Mouse (Mus musculus) heart, embryonic 15.5 days (tissue): ENCODE measurements at regions not wholly inside any gene's neighbourhood (a gene's known extent, or its start where the extent isn't known, plus 50 kb on each side); places are given as distances from the start of the nearest gene placed in this dataset.

Experiments used
- ATAC-seq: fragments of 200-750 bp; cut with Nextera tagmentation; replicated peaks from 2 replicates; pipeline ENCODE4 v1.8.0; 2017; ENCODE audit warnings: low read depth, moderate TSS enrichment; ENCODE audit not compliant: insufficient number of reproducible peaks, insufficient read depth, low FRiP score
- H3K27ac ChIP-seq: fragments of 300-500 bp; sonication (generic); 2 replicates; pipeline ENCODE4 v1.5.1; 2015; ENCODE audit warnings: mild to moderate bottlenecking, inconsistent platforms
- H3K27me3 ChIP-seq: fragments of 300-500 bp; sonication (generic); 2 replicates; pipeline ENCODE4 v1.6.1; 2015; ENCODE audit warnings: inconsistent platforms
- H3K36me3 ChIP-seq: fragments of 300-500 bp; sonication (generic); 2 replicates; pipeline ENCODE4 v1.6.1; 2015; ENCODE audit warnings: mild to moderate bottlenecking, inconsistent platforms
- H3K4me1 ChIP-seq: fragments of 300-500 bp; sonication (generic); replicated peaks from 2 replicates; pipeline ENCODE4 v1.6.1; 2015; ENCODE audit warnings: inconsistent platforms
- H3K4me2 ChIP-seq: fragments of 300-500 bp; sonication (generic); 2 replicates; pipeline ENCODE4 v1.6.1; 2015; ENCODE audit warnings: inconsistent platforms, mild to moderate bottlenecking, moderate library complexity
- H3K4me3 ChIP-seq: fragments of 300-500 bp; sonication (generic); 2 replicates; pipeline ENCODE4 v1.5.1; 2015; ENCODE audit warnings: mild to moderate bottlenecking, inconsistent platforms
- H3K9ac ChIP-seq: fragments of 300-500 bp; sonication (generic); 2 replicates; pipeline ENCODE4 v1.6.1; 2015; ENCODE audit warnings: mild to moderate bottlenecking, inconsistent platforms
- H3K9me3 ChIP-seq: fragments of 300-500 bp; sonication (generic); replicated peaks from 2 replicates; pipeline ENCODE4 v1.6.1; 2016; ENCODE audit warnings: inconsistent platforms
- WGBS: fragments of 180-500 bp; shearing (Covaris S2); methylation state at CpG from one replicate; pipeline ENCODE4 v1.1.7; 2015; ENCODE audit warnings: mixed read lengths; 5-methylcytosine and 5-hydroxymethylcytosine counted together

- Histone ChIP-seq H3K9ac (no peak overlapping the region), H3K9me3 (no peaks in the 10 kb centered on the region), H3K4me2 (no peak overlapping the region), H3K27ac (no peak overlapping the region), H3K36me3 (no peaks in the 10 kb centered on the region), H3K27me3 (no peaks in the 10 kb centered on the region), H3K4me3 (no peak overlapping the region), H3K4me1 (peaks cover 13% of the 10 kb centered on the region)
- 68% methylated on average over 2 of the region's 2 CpGs for WGBS
- ATAC-seq, result no peak
Observed at GRCm38 (mm10) chr13:92931696-92932095, 87.1 kb downstream of the Mtx3 start.

DNA sequence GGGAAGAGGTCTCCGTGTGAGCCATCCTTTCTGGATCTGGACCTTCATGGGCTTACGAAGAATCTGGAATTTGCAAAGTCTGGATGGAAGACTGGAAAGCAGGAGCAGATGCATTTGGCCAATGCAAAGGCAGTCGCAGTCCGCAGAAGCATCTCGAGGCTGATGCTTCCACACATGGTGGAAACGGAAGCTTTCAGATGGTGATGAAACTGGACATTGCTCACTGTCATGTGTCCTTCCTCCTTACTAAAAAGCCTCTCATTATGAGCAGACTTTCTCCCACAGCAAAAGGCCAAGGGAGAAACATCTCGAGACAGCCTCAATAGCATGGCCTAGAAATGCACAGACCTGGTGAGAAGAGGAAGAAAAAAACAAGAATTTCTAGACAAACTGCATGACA is 94.5 kb downstream of the Mtx3 start:
- Histone ChIP-seq H3K4me2 (no peak overlapping the region), H3K4me1 (no peaks in the 10 kb centered on the region), H3K9me3 (no peaks in the 10 kb centered on the region), H3K9ac (no peak overlapping the region), H3K27me3 (no peaks in the 10 kb centered on the region), H3K4me3 (no peak overlapping the region), H3K36me3 (no peaks in the 10 kb centered on the region), H3K27ac (no peak overlapping the region)
- WGBS, result 92% methylated on average over 7 of the region's 7 CpGs
- no peak for ATAC-seq

- Histone ChIP-seq H3K4me1 (no peaks in the 10 kb centered on the region), H3K36me3 (no peaks in the 10 kb centered on the region), H3K4me2 (no peak overlapping the region), H3K9ac (no peak overlapping the region), H3K27ac (no peak overlapping the region), H3K4me3 (no peak overlapping the region), H3K27me3 (no peaks in the 10 kb centered on the region), H3K9me3 (no peaks in the 10 kb centered on the region)
- 78% methylated on average over 6 of the region's 6 CpGs for WGBS
- ATAC-seq, result no peak
Observed at GRCm38 (mm10) chr13:92940610-92941009, 96.0 kb downstream of the Mtx3 start.

- no peak for ATAC-seq
- no peak overlapping the region for H3K9ac ChIP-seq
- no peaks in the 10 kb centered on the region for H3K36me3 ChIP-seq
- no peak overlapping the region for H3K27ac ChIP-seq
- no peak overlapping the region for H3K4me3 ChIP-seq
- no peaks in the 10 kb centered on the region for H3K9me3 ChIP-seq
- 75% methylated on average over 2 of the region's 2 CpGs for WGBS
- no peaks in the 10 kb centered on the region for H3K27me3 ChIP-seq
- no peak overlapping the region for H3K4me2 ChIP-seq
- no peaks in the 10 kb centered on the region for H3K4me1 ChIP-seq
Observed at GRCm38 (mm10) chr13:92948560-92948959, 104.0 kb downstream of the Mtx3 start.

DNA sequence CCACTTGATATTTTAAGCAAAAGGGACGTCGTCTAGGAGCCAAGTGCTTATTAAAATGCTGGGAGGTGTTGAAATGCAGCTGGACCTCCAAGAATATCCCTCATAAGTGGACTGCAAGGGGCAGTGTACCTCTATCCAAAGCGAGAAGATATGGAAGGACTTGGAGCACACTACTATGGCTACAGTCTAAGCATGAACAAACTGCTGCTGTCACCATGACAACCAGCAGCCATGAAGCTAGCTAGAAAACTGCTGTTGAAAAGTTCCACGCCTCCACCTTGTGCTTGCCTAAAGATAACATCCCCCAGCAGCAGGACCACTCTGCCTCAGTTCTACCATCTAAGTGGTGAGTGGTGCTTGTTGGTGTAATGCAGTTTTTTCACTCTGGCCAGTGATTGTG is 115.5 kb downstream of the Mtx3 start:
- Histone ChIP-seq H3K4me2 (0 out of 2 replicates have a peak overlapping the region, but pooled peaks have one; percentile 13), H3K9me3 (no peaks in the 10 kb centered on the region), H3K4me3 (no peak overlapping the region), H3K36me3 (no peaks in the 10 kb centered on the region), H3K27me3 (no peaks in the 10 kb centered on the region), H3K9ac (no peak overlapping the region), H3K4me1 (peaks cover 13% of the 10 kb centered on the region), H3K27ac (0 out of 2 replicates have a peak overlapping the region, but pooled peaks have one; percentile 21)
- 20% methylated on average over 4 of the region's 4 CpGs for WGBS
- ATAC-seq, result peak; percentile 72

- Histone ChIP-seq H3K36me3 (no peaks in the 10 kb centered on the region), H3K27ac (no peak overlapping the region), H3K9me3 (no peaks in the 10 kb centered on the region), H3K27me3 (no peaks in the 10 kb centered on the region), H3K9ac (no peak overlapping the region), H3K4me2 (no peak overlapping the region), H3K4me1 (peaks cover 13% of the 10 kb centered on the region), H3K4me3 (no peak overlapping the region)
- 86% methylated on average over 5 of the region's 5 CpGs for WGBS
- no peak for ATAC-seq
Observed at GRCm38 (mm10) chr13:92962625-92963024, 118.1 kb downstream of the Mtx3 start.

DNA sequence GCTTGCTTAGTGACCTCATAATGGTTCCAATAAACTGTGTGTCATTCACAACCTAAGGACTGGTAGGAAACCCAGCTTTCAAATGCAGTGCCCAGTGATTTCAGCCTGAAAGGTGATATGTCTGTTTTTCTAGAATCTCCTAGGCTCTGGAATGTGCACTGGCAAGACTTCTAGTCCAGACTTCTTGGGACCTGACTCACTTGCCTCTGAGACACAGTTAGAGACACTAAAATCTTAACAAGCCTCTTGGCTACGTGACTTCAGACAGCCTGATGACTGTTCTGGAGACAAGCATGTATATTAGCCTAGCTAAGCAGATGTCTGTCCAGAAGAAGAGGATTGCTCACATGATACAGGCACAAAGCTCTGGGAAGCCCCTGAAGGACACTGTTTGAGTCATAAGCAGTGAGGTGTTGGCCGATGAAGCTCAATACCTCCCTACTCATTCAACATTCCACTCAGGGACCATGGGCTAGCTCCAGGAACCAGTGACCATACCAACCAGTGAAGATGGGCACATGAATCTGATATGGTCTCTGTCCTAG is 118.9 kb downstream of the Mtx3 start:
- 90% methylated on average over 2 of the region's 2 CpGs for WGBS

GRCm38 (mm10) chr13:92964213-92964743 is 119.7 kb downstream of the Mtx3 start:
- peaks cover 10% of the 10 kb centered on the region for H3K4me1 ChIP-seq
- H3K27ac ChIP-seq, result no peak overlapping the region
- H3K9ac ChIP-seq, result no peak overlapping the region
- no peaks in the 10 kb centered on the region for H3K36me3 ChIP-seq
- no peaks in the 10 kb centered on the region for H3K27me3 ChIP-seq
- H3K4me3 ChIP-seq, result no peak overlapping the region
- no peak for ATAC-seq
- no peaks in the 10 kb centered on the region for H3K9me3 ChIP-seq
- 72% methylated on average over 5 of the region's 5 CpGs for WGBS
- no peak overlapping the region for H3K4me2 ChIP-seq

More for the DNA sequence above, 118.9 kb downstream of the Mtx3 start:
- H3K27ac ChIP-seq, result no peak overlapping the region
- H3K9ac ChIP-seq, result no peak overlapping the region
- no peak overlapping the region for H3K4me3 ChIP-seq
- no peaks in the 10 kb centered on the region for H3K27me3 ChIP-seq
- H3K4me2 ChIP-seq, result no peak overlapping the region
- H3K36me3 ChIP-seq, result no peaks in the 10 kb centered on the region
- peaks cover 13% of the 10 kb centered on the region for H3K4me1 ChIP-seq
- ATAC-seq, result no peak
- H3K9me3 ChIP-seq, result no peaks in the 10 kb centered on the region

DNA sequence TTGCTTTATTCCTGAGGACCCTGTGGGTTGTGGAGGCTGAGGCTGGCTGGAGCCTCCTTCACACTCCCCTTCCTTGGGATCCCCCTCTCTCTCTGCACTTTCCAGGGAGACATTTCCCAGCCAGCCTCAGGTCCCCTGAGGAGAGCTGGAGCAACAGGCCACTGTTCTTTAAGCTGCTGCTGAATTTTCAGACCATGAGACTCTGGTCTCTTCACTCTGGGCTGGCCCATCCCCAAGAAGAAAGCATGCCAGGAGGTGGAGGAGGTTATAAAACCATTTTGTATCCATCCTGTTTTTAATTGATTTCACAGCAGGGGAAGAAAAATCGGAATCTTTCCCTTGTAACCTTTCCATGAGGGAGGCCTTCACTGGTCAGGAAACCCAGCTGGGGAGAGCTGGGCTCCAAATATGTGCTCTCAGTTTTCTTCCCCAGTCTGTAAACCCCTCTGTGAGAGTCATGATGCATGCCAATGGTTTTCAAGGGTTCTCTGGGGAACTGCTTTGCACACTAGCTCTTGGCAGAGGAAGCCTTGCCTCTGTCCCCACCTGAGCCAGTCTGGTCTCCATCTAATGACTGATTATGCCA is 122.6 kb downstream of the Mtx3 start:
- 50% methylated on average over 1 of the region's 1 CpGs for WGBS
- no peak overlapping the region for H3K4me3 ChIP-seq
- ATAC-seq, result no peak
- no peak overlapping the region for H3K4me2 ChIP-seq
- no peak overlapping the region for H3K9ac ChIP-seq
- H3K9me3 ChIP-seq, result no peaks in the 10 kb centered on the region
- no peak overlapping the region for H3K27ac ChIP-seq
- H3K27me3 ChIP-seq, result no peaks in the 10 kb centered on the region
- no peaks in the 10 kb centered on the region for H3K36me3 ChIP-seq
- no peaks in the 10 kb centered on the region for H3K4me1 ChIP-seq

DNA sequence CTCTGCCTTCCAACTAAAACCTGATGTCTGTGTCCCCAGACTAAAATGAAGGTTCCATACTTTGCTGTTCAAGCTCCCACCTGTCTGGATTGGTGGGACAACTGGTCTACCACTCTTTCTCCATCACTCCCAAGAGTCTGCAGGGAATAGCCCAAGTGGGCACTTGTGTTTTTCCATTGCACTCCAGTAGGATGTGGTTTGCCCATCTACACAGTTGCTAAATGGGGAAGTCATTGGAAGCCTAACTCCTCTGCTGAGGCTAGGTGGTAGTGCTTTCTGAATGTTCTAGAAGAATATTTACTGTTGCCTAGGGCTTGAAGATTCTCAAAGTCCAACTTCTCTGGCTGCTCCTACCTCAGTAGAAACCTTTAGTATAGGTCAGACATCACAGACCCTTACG is 125.0 kb downstream of the Mtx3 start:
- no peaks in the 10 kb centered on the region for H3K4me1 ChIP-seq
- WGBS, result 87% methylated on average over 1 of the region's 1 CpGs
- no peak overlapping the region for H3K27ac ChIP-seq
- H3K4me2 ChIP-seq, result no peak overlapping the region
- ATAC-seq, result no peak
- H3K9ac ChIP-seq, result no peak overlapping the region
- no peaks in the 10 kb centered on the region for H3K9me3 ChIP-seq
- H3K27me3 ChIP-seq, result no peaks in the 10 kb centered on the region
- no peaks in the 10 kb centered on the region for H3K36me3 ChIP-seq
- H3K4me3 ChIP-seq, result no peak overlapping the region

GRCm38 (mm10) chr13:92972891-92973290 is 128.3 kb downstream of the Mtx3 start:
- no peaks in the 10 kb centered on the region for H3K9me3 ChIP-seq
- no peaks in the 10 kb centered on the region for H3K27me3 ChIP-seq
- 81% methylated on average over 5 of the region's 5 CpGs for WGBS
- ATAC-seq, result no peak
- no peak overlapping the region for H3K4me2 ChIP-seq
- no peaks in the 10 kb centered on the region for H3K4me1 ChIP-seq
- no peak overlapping the region for H3K9ac ChIP-seq
- H3K36me3 ChIP-seq, result no peaks in the 10 kb centered on the region
- H3K27ac ChIP-seq, result no peak overlapping the region
- H3K4me3 ChIP-seq, result no peak overlapping the region

GRCm38 (mm10) chr13:92973791-92974190 is 129.2 kb downstream of the Mtx3 start:
- Histone ChIP-seq H3K27me3 (no peaks in the 10 kb centered on the region), H3K36me3 (no peaks in the 10 kb centered on the region), H3K4me2 (no peak overlapping the region), H3K4me3 (no peak overlapping the region), H3K4me1 (no peaks in the 10 kb centered on the region), H3K9ac (no peak overlapping the region), H3K9me3 (no peaks in the 10 kb centered on the region), H3K27ac (no peak overlapping the region)
- WGBS, result 69% methylated on average over 4 of the region's 4 CpGs
- no peak for ATAC-seq
